Mouse (Mus musculus): ENCODE results near the gene Nfkb1. TPM values are rescaled to one million over a fixed set of nuclear protein-coding genes. Genes with fewer than 3 reads are reported as not detected.
A peak's percentile ranks its signal among the peaks of the same experiment; 100 is the strongest.

Nfkb1 gene
- polyA plus RNA-seq, 1 experiment from 2014 or later = 53.4 TPM

DNA sequence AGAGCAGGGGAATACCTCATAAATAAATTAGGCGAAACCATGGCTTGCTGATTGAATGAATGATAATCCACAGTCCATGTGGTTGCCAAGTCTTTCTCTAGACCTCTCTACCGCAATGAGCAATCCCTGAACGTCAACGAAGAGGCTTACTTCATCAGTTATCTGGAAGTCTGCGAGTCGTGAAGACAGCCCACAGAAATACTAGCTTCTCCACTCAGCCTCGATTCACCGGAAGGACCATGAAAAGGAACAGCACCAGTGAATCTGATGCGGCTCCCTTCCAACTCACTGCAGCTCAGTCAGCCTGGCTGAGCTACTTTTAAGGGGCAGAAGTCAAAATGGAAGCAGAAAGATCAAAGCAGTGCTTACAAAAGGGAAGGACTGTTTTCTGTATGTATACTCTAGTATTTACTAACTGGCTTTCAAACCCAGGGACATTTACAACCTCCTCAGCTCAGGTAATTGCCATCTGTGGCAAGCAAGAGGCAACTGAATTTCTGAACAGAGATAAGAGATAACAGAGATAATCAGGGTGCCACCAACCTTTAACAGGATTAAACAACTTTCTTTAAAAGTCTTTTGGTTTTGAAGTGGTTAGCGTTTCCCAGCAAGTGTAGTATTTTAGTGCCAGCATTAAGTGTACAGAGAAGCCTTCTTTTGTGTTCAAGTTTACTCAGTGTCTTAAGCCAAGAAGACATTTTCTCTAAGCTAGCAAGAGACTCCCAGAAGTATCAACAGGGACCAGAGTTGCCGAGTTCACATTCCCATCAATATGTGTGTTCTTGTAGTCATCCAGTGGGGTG, 2.2 kb downstream of the Nfkb1 start:
- Histone ChIP-seq H3K4me3 (ENCODE audit: inconsistent target) (no peak overlapping the region), H3K27ac (no peak overlapping the region; the same call in 1 of the 2 replicates), H3K36me3 (ENCODE audit: inconsistent target) (no peaks in the 10 kb centered on the region), H3K79me2 (ENCODE audit: inconsistent target) (peaks cover 65% of the 10 kb centered on the region)
- 39% methylated on average over 11 of the region's 11 CpGs for WGBS (ENCODE audit: missing documents)

- WGBS (ENCODE audit: missing documents) = 83% methylated on average over 9 of the region's 9 CpGs
- H3K27ac ChIP-seq = no peak overlapping the region
- no peak overlapping the region for H3K4me3 ChIP-seq (ENCODE audit: inconsistent target)
- no peaks in the 10 kb centered on the region for H3K36me3 ChIP-seq (ENCODE audit: inconsistent target)
- H3K79me2 ChIP-seq (ENCODE audit: inconsistent target) = peaks cover 77% of the 10 kb centered on the region
Observed at GRCm38 (mm10) chr3:135687965-135688364, 3.4 kb downstream of the Nfkb1 start.

- H3K4me3 ChIP-seq (ENCODE audit: inconsistent target) = no peak overlapping the region
- 3% methylated on average over 5 of the region's 5 CpGs for WGBS (ENCODE audit: missing documents)
- peak overlapping the region; percentile 45 for H3K27ac ChIP-seq
- H3K79me2 ChIP-seq (ENCODE audit: inconsistent target) = peaks cover 92% of the 10 kb centered on the region
- H3K36me3 ChIP-seq (ENCODE audit: inconsistent target) = no peaks in the 10 kb centered on the region
Observed at GRCm38 (mm10) chr3:135686419-135686818, 4.9 kb downstream of the Nfkb1 start.

DNA sequence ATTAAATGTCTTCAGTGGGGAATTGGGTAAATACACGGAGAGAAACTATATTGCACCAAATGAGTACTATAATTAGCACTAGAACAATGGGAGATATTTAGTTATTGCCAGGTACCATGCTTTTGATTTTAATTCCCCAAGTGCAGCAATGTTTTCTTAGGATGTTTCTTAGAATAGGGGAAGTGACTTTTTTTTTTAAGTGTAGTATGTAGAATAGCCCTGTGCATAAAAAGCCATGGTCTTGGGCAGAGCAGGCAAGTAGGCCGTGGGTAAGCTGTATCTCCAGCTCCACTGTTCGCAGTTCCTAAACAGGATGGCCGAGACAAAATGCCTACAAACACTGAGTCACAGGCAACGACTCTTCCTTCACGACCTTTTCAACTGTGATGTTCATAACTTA, 8.1 kb downstream of the Nfkb1 start:
- no peak overlapping the region for H3K27ac ChIP-seq
- 40% methylated on average over 6 of the region's 6 CpGs for WGBS (ENCODE audit: missing documents)
- H3K36me3 ChIP-seq (ENCODE audit: inconsistent target) = no peaks in the 10 kb centered on the region
- peaks cover 99% of the 10 kb centered on the region for H3K79me2 ChIP-seq (ENCODE audit: inconsistent target)
- H3K4me3 ChIP-seq (ENCODE audit: inconsistent target) = no peak overlapping the region

GRCm38 (mm10) chr3:135682240-135682639, 9.1 kb downstream of the Nfkb1 start:
- no peaks in the 10 kb centered on the region for H3K36me3 ChIP-seq (ENCODE audit: inconsistent target)
- 71% methylated on average over 3 of the region's 3 CpGs for WGBS (ENCODE audit: missing documents)
- no peak overlapping the region for H3K4me3 ChIP-seq (ENCODE audit: inconsistent target)
- H3K79me2 ChIP-seq (ENCODE audit: inconsistent target) = peaks cover 99% of the 10 kb centered on the region
- H3K27ac ChIP-seq = no peak overlapping the region

DNA sequence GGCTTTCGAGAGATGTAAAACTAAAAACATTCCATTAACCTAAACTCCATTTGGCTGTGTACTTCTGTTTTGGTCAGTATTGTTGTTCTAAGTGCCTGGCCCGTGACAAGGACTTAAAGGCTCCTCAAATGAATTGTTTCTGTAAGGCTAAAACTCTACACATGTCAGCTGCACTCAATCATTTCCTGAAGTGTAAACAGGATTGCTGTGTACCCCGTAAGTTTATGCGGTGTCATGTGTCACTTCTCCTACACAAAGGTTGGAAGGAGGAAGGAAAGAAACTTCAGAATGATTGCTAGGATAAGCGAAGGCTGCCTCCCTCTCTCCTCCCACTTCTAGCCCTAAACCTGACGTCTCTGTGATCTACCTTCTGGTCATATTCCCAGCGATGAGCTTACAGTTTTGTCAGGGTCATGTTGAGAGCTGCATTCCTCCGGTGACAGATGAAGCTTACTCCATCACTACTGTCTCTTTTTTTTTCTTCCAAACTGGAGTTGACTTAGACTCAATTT, 10.0 kb downstream of the Nfkb1 start:
- Histone ChIP-seq H3K36me3 (ENCODE audit: inconsistent target) (no peaks in the 10 kb centered on the region), H3K27ac (no peak overlapping the region), H3K4me3 (ENCODE audit: inconsistent target) (no peak overlapping the region), H3K79me2 (ENCODE audit: inconsistent target) (peaks cover 100% of the 10 kb centered on the region)
- WGBS (ENCODE audit: missing documents) = 38% methylated on average over 8 of the region's 8 CpGs

DNA sequence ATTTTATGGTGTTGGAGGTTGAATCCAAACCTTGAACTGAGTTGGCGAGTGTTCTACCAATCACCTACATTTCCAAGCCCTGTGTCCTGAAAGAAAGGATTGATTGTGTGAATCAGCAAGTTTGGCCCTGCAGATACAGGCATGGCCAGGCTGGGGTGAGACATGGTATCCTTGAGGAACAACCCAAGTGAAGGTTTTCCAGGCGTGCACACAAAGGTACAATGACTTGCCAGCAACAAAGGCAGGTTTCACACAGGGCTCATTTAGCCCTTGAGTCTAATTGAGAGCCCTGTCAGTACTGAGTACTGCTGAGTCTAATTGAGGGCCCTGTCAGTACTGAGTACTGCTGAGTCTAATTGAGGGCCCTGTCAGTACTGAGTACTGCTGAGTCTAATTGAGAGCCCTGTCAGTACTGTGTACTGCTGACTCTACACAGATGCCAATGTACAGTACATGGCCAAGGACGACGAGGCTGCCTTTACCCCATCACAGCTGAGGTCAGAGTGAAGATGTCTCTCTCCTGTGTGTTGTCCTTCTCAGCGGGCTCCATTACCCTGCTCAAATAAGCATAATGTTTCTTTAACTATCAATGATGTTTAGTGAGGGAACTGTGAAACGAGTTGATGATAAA, 11.0 kb downstream of the Nfkb1 start:
- no peaks in the 10 kb centered on the region for H3K36me3 ChIP-seq (ENCODE audit: inconsistent target)
- 98% methylated on average over 4 of the region's 6 CpGs for WGBS (ENCODE audit: missing documents)
- no peak overlapping the region for H3K4me3 ChIP-seq (ENCODE audit: inconsistent target)
- H3K27ac ChIP-seq = no peak overlapping the region
- H3K79me2 ChIP-seq (ENCODE audit: inconsistent target) = peaks cover 100% of the 10 kb centered on the region

GRCm38 (mm10) chr3:135677064-135677463, 14.3 kb downstream of the Nfkb1 start:
- H3K27ac ChIP-seq = no peak overlapping the region
- H3K79me2 ChIP-seq (ENCODE audit: inconsistent target) = peaks cover 100% of the 10 kb centered on the region
- 93% methylated on average over 5 of the region's 5 CpGs for WGBS (ENCODE audit: missing documents)
- no peak overlapping the region for H3K4me3 ChIP-seq (ENCODE audit: inconsistent target)
- H3K36me3 ChIP-seq (ENCODE audit: inconsistent target) = no peaks in the 10 kb centered on the region

GRCm38 (mm10) chr3:135676364-135676763, 15.0 kb downstream of the Nfkb1 start:
- H3K36me3 ChIP-seq (ENCODE audit: inconsistent target) = no peaks in the 10 kb centered on the region
- H3K79me2 ChIP-seq (ENCODE audit: inconsistent target) = peaks cover 100% of the 10 kb centered on the region
- no peak overlapping the region for H3K27ac ChIP-seq
- 49% methylated on average over 2 of the region's 2 CpGs for WGBS (ENCODE audit: missing documents)
- no peak overlapping the region for H3K4me3 ChIP-seq (ENCODE audit: inconsistent target)

DNA sequence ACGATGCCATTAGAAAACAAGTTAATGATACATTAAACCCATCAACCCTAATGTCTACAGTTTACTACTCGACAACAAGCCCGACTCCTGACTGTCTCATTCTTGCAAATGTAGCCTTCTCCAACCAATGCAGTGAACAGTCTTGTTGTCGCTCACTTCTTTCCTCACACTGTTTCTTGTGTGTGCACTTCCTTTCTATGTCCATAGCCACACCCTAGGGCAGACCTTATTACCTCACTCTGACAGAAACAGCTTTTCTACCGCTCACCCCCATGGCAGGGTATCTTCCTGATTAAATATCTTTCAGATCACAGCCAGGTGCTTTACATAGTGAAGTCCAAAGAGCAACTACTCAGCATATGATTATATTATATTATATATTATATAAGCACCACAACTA, 15.9 kb downstream of the Nfkb1 start:
- 89% methylated on average over 5 of the region's 5 CpGs for WGBS (ENCODE audit: missing documents)
- H3K79me2 ChIP-seq (ENCODE audit: inconsistent target) = peaks cover 100% of the 10 kb centered on the region
- H3K27ac ChIP-seq = no peak overlapping the region
- no peak overlapping the region for H3K4me3 ChIP-seq (ENCODE audit: inconsistent target)
- H3K36me3 ChIP-seq (ENCODE audit: inconsistent target) = no peaks in the 10 kb centered on the region

GRCm38 (mm10) chr3:135674716-135675392, 16.5 kb downstream of the Nfkb1 start:
- Histone ChIP-seq H3K4me3 (ENCODE audit: inconsistent target) (no peak overlapping the region), H3K27ac (no peak overlapping the region), H3K36me3 (ENCODE audit: inconsistent target) (no peaks in the 10 kb centered on the region), H3K79me2 (ENCODE audit: inconsistent target) (peaks cover 100% of the 10 kb centered on the region)
- 91% methylated on average over 13 of the region's 13 CpGs for WGBS (ENCODE audit: missing documents)

DNA sequence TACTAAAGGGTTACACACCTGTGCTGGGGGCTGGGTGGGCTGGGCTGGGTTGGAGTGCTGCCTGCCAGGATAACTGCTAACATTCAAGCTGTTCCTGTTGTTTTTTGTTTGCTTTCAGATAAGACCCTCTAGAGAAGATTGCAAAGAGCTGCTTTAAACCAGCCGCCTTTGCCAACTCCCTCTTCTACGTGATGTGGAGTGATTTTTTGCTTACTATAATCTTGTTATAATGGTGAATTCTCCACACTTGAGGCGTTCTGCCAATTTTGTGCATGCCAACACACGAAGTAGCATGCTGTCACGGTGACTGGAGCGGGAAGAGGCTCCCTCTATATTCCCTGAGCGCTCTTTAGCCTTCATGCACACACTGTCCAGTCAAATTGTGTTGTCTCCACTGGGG, 17.7 kb downstream of the Nfkb1 start:
- Histone ChIP-seq H3K27ac (no peak overlapping the region), H3K79me2 (ENCODE audit: inconsistent target) (peaks cover 100% of the 10 kb centered on the region), H3K4me3 (ENCODE audit: inconsistent target) (no peak overlapping the region), H3K36me3 (ENCODE audit: inconsistent target) (peaks cover 8% of the 10 kb centered on the region; the same call in 1 of the 2 replicates)
- 96% methylated on average over 7 of the region's 7 CpGs for WGBS (ENCODE audit: missing documents)

DNA sequence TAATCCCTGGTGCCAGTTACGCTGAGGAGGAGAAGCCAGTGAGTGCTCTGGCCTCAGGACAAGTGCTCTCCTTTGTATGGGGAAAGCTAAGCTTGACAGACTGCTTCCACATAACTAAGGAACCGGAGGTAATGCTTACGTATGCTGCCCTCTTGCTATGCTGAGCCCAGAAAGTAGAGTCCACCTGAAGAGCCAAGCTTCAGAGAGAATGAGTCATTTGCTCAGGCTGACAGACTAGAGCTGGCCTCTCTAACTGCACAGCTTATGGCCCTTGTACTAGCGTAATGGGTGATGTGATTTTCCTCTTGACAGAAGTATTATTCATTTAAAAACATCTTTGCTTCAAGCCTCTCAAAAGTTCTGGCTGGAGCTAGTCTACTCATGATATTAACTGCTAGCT, 18.3 kb downstream of the Nfkb1 start:
- Histone ChIP-seq H3K27ac (no peak overlapping the region), H3K79me2 (ENCODE audit: inconsistent target) (peaks cover 100% of the 10 kb centered on the region), H3K4me3 (ENCODE audit: inconsistent target) (no peak overlapping the region), H3K36me3 (ENCODE audit: inconsistent target) (peaks cover 12% of the 10 kb centered on the region; the same call in 1 of the 2 replicates)
- 100% methylated on average over 4 of the region's 4 CpGs for WGBS (ENCODE audit: missing documents)

DNA sequence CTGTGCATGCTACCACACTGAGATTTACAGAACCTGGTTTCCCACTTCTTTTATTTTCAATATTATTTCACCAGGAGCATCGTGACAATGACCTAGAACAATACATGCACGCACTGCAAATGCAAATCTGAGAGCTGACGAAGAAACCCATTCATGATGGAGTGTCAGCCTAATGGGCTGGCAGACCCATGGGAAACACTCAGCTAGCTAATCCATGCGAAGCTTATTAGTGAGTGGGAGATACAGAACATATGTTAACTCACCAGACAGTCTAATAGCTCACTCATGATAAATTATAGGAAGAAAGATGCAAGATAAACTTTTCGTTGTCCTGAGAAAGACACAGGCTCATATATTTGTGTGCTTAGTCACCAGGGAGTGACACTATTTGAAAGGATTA, 19.2 kb downstream of the Nfkb1 start:
- Histone ChIP-seq H3K4me3 (ENCODE audit: inconsistent target) (no peak overlapping the region), H3K27ac (no peak overlapping the region), H3K36me3 (ENCODE audit: inconsistent target) (peaks cover 18% of the 10 kb centered on the region; the same call in 1 of the 2 replicates), H3K79me2 (ENCODE audit: inconsistent target) (peaks cover 91% of the 10 kb centered on the region)
- WGBS (ENCODE audit: missing documents) = 97% methylated on average over 5 of the region's 5 CpGs

DNA sequence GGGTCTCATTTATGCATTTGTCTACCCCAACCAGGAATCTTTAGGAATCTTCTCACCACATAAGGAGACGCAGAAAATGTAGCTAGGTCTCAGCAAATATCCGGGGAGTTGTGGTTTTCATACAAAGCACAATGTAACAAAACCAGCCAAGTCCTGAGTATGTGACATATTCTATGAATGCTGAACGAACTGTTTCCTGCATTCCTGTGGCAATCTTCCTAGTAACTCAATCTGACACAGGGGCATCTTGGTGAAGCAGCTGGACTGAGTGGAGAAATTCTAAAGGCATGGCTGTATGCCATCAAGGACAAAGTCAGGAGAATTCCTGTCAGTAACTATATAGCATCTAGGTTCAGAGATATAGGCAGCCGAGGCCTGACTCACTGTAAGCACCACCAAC, 20.5 kb downstream of the Nfkb1 start:
- Histone ChIP-seq H3K79me2 (ENCODE audit: inconsistent target) (peaks cover 78% of the 10 kb centered on the region), H3K4me3 (ENCODE audit: inconsistent target) (no peak overlapping the region), H3K36me3 (ENCODE audit: inconsistent target) (peaks cover 30% of the 10 kb centered on the region), H3K27ac (no peak overlapping the region)
- 83% methylated on average over 4 of the region's 4 CpGs for WGBS (ENCODE audit: missing documents)
